Mouse (Mus musculus): ENCODE data around the gene Eepd1.

- TF ChIP-seq TCF12 (IDR thresholded peaks at IDR 0.05; ENCODE audit: low read depth, low read length), result no peak
- no peak for TF ChIP-seq POLR2AphosphoS5 (IDR thresholded peaks at IDR 0.05; ENCODE audit: borderline replicate concordance, low read depth, low read length)
- TF ChIP-seq ZNF384 (IDR thresholded peaks at IDR 0.05; ENCODE audit: low read depth, low read length), result no peak
- no peak for TF ChIP-seq EP300 (IDR thresholded peaks at IDR 0.05; ENCODE audit: low read depth in 1 of 2, low read length in 2 of 2)
- TF ChIP-seq HCFC1 (IDR thresholded peaks at IDR 0.05; ENCODE audit: low read depth, low read length), result no peak
- TF ChIP-seq POLR2A (IDR thresholded peaks at IDR 0.05; ENCODE audit: control insufficient read depth in 1 of 2, insufficient read depth in 1 of 2, low read depth in 1 of 2, low read length in 2 of 2, poor library complexity in 1 of 2), result no peak
- no peak for TF ChIP-seq UBTF (IDR thresholded peaks at IDR 0.05; ENCODE audit: borderline replicate concordance, insufficient read depth, low read depth, low read length)
- no peak for TF ChIP-seq MAFK (IDR thresholded peaks at IDR 0.05; ENCODE audit: borderline replicate concordance, low read depth, low read length)
- no peak for TF ChIP-seq GATA1 (IDR thresholded peaks at IDR 0.05; ENCODE audit: low read depth, low read length)
- TF ChIP-seq MYC (IDR thresholded peaks at IDR 0.05; ENCODE audit: low read depth, low read length), result no peak
- TF ChIP-seq USF2 (IDR thresholded peaks at IDR 0.05; ENCODE audit: borderline replicate concordance in 1 of 2, insufficient read depth in 1 of 2, low read depth in 1 of 2, low read length in 2 of 2), result no peak
- TF ChIP-seq RCOR1 (IDR thresholded peaks at IDR 0.05; ENCODE audit: low read depth, low read length), result no peak
These were observed 45.6 kb downstream of the Eepd1 start for GRCm38 (mm10) chr9:25526927-25527337.
